Mouse (Mus musculus) myocyte (in vitro differentiated cells): ENCODE measurements around the gene Cacna2d4. TPM values are rescaled to one million over a fixed set of nuclear protein-coding genes. Genes with fewer than 3 reads are reported as not detected.

ENCODE experiments used
- H3K27me3 ChIP-seq: one replicate; pipeline ENCODE4 v1.6.1; 2011; ENCODE audit not compliant: control insufficient read depth, insufficient read depth, insufficient read length
- H3K36me3 ChIP-seq: one replicate; pipeline ENCODE4 v1.6.1; 2011; ENCODE audit not compliant: control insufficient read depth, insufficient read depth
- H3K4me2 ChIP-seq: one replicate; pipeline ENCODE4 v1.6.1; 2011; ENCODE audit warnings: low read depth, control low read depth
- H3K4me3 ChIP-seq: one replicate; pipeline ENCODE4 v1.5.1; 2011; ENCODE audit warnings: mild to moderate bottlenecking, control low read depth, moderate library complexity
- H3K79me2 ChIP-seq: one replicate; pipeline ENCODE4 v1.6.1; 2011; ENCODE audit not compliant: control insufficient read depth, insufficient read depth
- H3ac ChIP-seq: one replicate; pipeline ENCODE4 v1.6.1; 2011; ENCODE audit not compliant: control insufficient read depth, insufficient read length
- CEBPB ChIP-seq: IDR thresholded peaks from 2 replicates; pipeline ENCODE4 v1.6.1; 2011; ENCODE audit warnings: mild to moderate bottlenecking, moderate library complexity; ENCODE audit not compliant: poor library complexity, insufficient read depth, severe bottlenecking
- E2F4 ChIP-seq: IDR thresholded peaks from one replicate; pipeline ENCODE4 v1.6.1; 2011; ENCODE audit warnings: mild to moderate bottlenecking, control low read depth, moderate library complexity; ENCODE audit not compliant: insufficient read depth
- MAX ChIP-seq: IDR thresholded peaks from one replicate; pipeline ENCODE4 v1.6.1; 2011; ENCODE audit warnings: low read depth, mild to moderate bottlenecking, control low read depth
- MYOD1 ChIP-seq, 3 experiments: IDR thresholded peaks; one replicate each; pipeline ENCODE4 v1.6.1; 2011; ENCODE audit warnings: control low read depth in 2 of 3, low read depth in 2 of 3, mild to moderate bottlenecking in 2 of 3, moderate library complexity in 1 of 3; ENCODE audit not compliant: insufficient read length in 2 of 3, control insufficient read depth in 1 of 3
- MYOG ChIP-seq, 3 experiments: IDR thresholded peaks; one replicate each; pipeline ENCODE4 v1.6.1; 2011; ENCODE audit warnings: control low read depth in 2 of 3, low read depth in 2 of 3, mild to moderate bottlenecking in 2 of 3; ENCODE audit not compliant: insufficient read length in 2 of 3, control insufficient read depth in 1 of 3, insufficient read depth in 1 of 3
- POLR2A ChIP-seq: IDR thresholded peaks from one replicate; pipeline ENCODE4 v1.6.1; 2011; ENCODE audit warnings: low read depth, mild to moderate bottlenecking, control low read depth, moderate library complexity; ENCODE audit not compliant: insufficient read length
- POLR2AphosphoS2 ChIP-seq: IDR thresholded peaks from one replicate; pipeline ENCODE4 v1.6.1; 2011; ENCODE audit warnings: low read depth, control low read depth; ENCODE audit not compliant: insufficient read length
- REST ChIP-seq: IDR thresholded peaks from one replicate; pipeline ENCODE4 v1.6.1; 2011; ENCODE audit warnings: mild to moderate bottlenecking, control low read depth, moderate library complexity; ENCODE audit not compliant: insufficient read depth, insufficient read length
- SRF ChIP-seq: IDR thresholded peaks from one replicate; pipeline ENCODE4 v1.6.1; 2011; ENCODE audit warnings: low read depth; ENCODE audit not compliant: control insufficient read depth, insufficient read length
- TCF12 ChIP-seq: IDR thresholded peaks from one replicate; pipeline ENCODE4 v1.6.1; 2011; ENCODE audit warnings: mild to moderate bottlenecking, control low read depth; ENCODE audit not compliant: poor library complexity, insufficient read depth, severe bottlenecking
- TCF3 ChIP-seq: IDR thresholded peaks from one replicate; pipeline ENCODE4 v1.6.1; 2011; ENCODE audit warnings: low read depth, control low read depth; ENCODE audit not compliant: insufficient read length
- USF1 ChIP-seq: IDR thresholded peaks from one replicate; pipeline ENCODE4 v1.6.1; 2011; ENCODE audit warnings: low read depth, mild to moderate bottlenecking, control low read depth, moderate library complexity
- polyA plus RNA-seq: library from polyadenylated mRNA; unstranded; fragments of >200 nt; fragmentation: generic; extraction: Trizol; gene quantifications from one replicate; pipeline ENCODE4 v1.2.1, GENCODE M21; 2012; ENCODE audit warnings: missing spikeins

Cacna2d4 gene
- polyA plus RNA-seq, 1 experiment, result not detected

DNA sequence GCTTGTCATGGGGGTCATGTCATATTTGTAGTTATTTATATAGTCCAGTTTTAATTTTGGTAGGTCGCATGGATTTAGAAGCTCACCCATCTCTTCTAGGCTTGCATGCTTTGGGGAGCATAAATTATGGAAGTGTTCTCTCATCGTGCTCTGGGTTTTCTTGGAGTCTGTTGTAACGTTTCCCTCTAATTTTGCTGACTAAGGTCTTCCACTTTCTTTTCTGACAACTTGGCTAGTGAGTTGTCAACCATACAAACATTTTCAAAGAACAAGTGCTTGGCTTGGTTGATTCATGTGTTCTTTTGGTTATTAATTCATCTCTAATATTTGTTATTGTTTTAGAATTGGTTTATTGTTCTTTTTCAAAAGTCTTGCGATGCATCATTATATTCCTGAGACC is 15.4 kb downstream of the Cacna2d4 start:
- H3K36me3 ChIP-seq, result no peaks in the 10 kb centered on the region
- no peaks in the 10 kb centered on the region for H3K27me3 ChIP-seq
- H3K79me2 ChIP-seq, result no peaks in the 10 kb centered on the region
- no peak for TF ChIP-seq MYOD1 (IDR thresholded peaks at IDR 0.05; ENCODE audit: control insufficient read depth in 1 of 3, insufficient read length in 2 of 3, low read depth in 2 of 3)
- no peak for TF ChIP-seq CEBPB
- TF ChIP-seq E2F4, result no peak
- no peak overlapping the region for H3ac ChIP-seq
- H3K4me2 ChIP-seq, result no peak overlapping the region
- no peak overlapping the region for H3K4me3 ChIP-seq

GRCm38 (mm10) chr6:119276713-119277112 is 40.4 kb downstream of the Cacna2d4 start:
- Histone ChIP-seq H3K36me3 (no peaks in the 10 kb centered on the region), H3K79me2 (no peaks in the 10 kb centered on the region), H3K27me3 (peaks cover 43% of the 10 kb centered on the region), H3ac (no peak overlapping the region), H3K4me3 (no peak overlapping the region), H3K4me2 (no peak overlapping the region)
- TF ChIP-seq SRF, result no peak
- no peak for TF ChIP-seq MYOG (IDR thresholded peaks at IDR 0.05; ENCODE audit: control insufficient read depth in 1 of 3, insufficient read depth in 1 of 3, insufficient read length in 2 of 3, low read depth in 2 of 3)
- no peak for TF ChIP-seq USF1
- TF ChIP-seq POLR2AphosphoS2, result no peak
- no peak for TF ChIP-seq REST
- TF ChIP-seq CEBPB, result no peak
- no peak for TF ChIP-seq POLR2A
- no peak for TF ChIP-seq TCF12
- TF ChIP-seq MYOD1 (IDR thresholded peaks at IDR 0.05; ENCODE audit: control insufficient read depth in 1 of 3, insufficient read length in 2 of 3, low read depth in 2 of 3), result no peak
- no peak for TF ChIP-seq E2F4
- no peak for TF ChIP-seq TCF3

- Histone ChIP-seq H3K4me3 (no peak overlapping the region), H3K36me3 (no peaks in the 10 kb centered on the region), H3K79me2 (no peaks in the 10 kb centered on the region), H3ac (no peak overlapping the region), H3K27me3 (peaks cover 45% of the 10 kb centered on the region), H3K4me2 (no peak overlapping the region)
- TF ChIP-seq POLR2AphosphoS2, result no peak
- TF ChIP-seq TCF3, result no peak
- TF ChIP-seq CEBPB, result no peak
- no peak for TF ChIP-seq TCF12
- no peak for TF ChIP-seq REST
- no peak for TF ChIP-seq USF1
- TF ChIP-seq SRF, result no peak
- no peak for TF ChIP-seq POLR2A
- TF ChIP-seq MYOD1 (IDR thresholded peaks at IDR 0.05; ENCODE audit: control insufficient read depth in 1 of 3, insufficient read length in 2 of 3, low read depth in 2 of 3), result no peak
- TF ChIP-seq MAX, result no peak
- TF ChIP-seq MYOG (IDR thresholded peaks at IDR 0.05; ENCODE audit: control insufficient read depth in 1 of 3, insufficient read depth in 1 of 3, insufficient read length in 2 of 3, low read depth in 2 of 3), result no peak
- TF ChIP-seq E2F4, result no peak
Observed at GRCm38 (mm10) chr6:119280761-119281160, 44.4 kb downstream of the Cacna2d4 start.

DNA sequence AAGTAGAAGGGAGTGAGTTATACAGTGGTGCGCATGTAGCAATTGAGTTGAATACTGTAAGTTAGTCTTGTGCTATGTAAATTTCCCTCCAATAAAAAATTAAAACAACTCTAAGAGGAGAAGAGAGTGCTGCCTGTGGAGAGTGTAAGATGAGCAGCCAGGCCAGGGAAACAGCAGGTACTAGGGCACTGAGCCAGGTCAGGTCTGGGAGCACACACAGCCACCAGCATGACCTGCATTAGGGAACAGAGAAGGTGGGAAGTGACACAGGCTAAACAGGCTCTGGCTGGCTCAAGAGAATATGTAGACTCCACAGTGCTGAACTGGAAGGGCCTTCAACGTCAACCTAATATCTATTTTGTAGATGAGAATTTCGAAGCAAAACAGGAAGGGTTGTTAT is 65.0 kb downstream of the Cacna2d4 start:
- H3K4me3 ChIP-seq, result no peak overlapping the region
- TF ChIP-seq MYOD1 (IDR thresholded peaks at IDR 0.05; ENCODE audit: control insufficient read depth in 1 of 3, insufficient read length in 2 of 3, low read depth in 2 of 3) (no peak), E2F4 (no peak), REST (no peak), POLR2A (no peak), POLR2AphosphoS2 (no peak), MAX (no peak), CEBPB (no peak), MYOG (IDR thresholded peaks at IDR 0.05; ENCODE audit: control insufficient read depth in 1 of 3, insufficient read depth in 1 of 3, insufficient read length in 2 of 3, low read depth in 2 of 3) (no peak), USF1 (no peak), TCF12 (no peak), SRF (no peak), TCF3 (no peak)
- H3K27me3 ChIP-seq, result peaks cover 10% of the 10 kb centered on the region
- no peaks in the 10 kb centered on the region for H3K36me3 ChIP-seq
- H3K4me2 ChIP-seq, result no peak overlapping the region
- H3K79me2 ChIP-seq, result no peaks in the 10 kb centered on the region
- H3ac ChIP-seq, result no peak overlapping the region

GRCm38 (mm10) chr6:119303331-119303730 is 67.0 kb downstream of the Cacna2d4 start:
- H3ac ChIP-seq, result no peak overlapping the region
- no peaks in the 10 kb centered on the region for H3K79me2 ChIP-seq
- peaks cover 26% of the 10 kb centered on the region for H3K27me3 ChIP-seq
- no peak overlapping the region for H3K4me2 ChIP-seq
- no peak for TF ChIP-seq SRF
- no peak for TF ChIP-seq CEBPB
- TF ChIP-seq POLR2AphosphoS2, result no peak
- no peak for TF ChIP-seq REST
- no peak for TF ChIP-seq MYOD1 (IDR thresholded peaks at IDR 0.05; ENCODE audit: control insufficient read depth in 1 of 3, insufficient read length in 2 of 3, low read depth in 2 of 3)
- no peak for TF ChIP-seq TCF3
- no peak for TF ChIP-seq USF1
- no peak for TF ChIP-seq MYOG (IDR thresholded peaks at IDR 0.05; ENCODE audit: control insufficient read depth in 1 of 3, insufficient read depth in 1 of 3, insufficient read length in 2 of 3, low read depth in 2 of 3)
- no peak for TF ChIP-seq MAX
- no peak for TF ChIP-seq TCF12
- no peak for TF ChIP-seq E2F4
- no peak for TF ChIP-seq POLR2A
- no peaks in the 10 kb centered on the region for H3K36me3 ChIP-seq
- H3K4me3 ChIP-seq, result no peak overlapping the region
